Mouse (Mus musculus): ENCODE data around the gene Gm11127. TPM values are rescaled to one million over a fixed set of nuclear protein-coding genes. Genes with fewer than 3 reads are reported as not detected.
A peak's percentile ranks its signal among the peaks of the same experiment; 100 is the strongest.
"Not testable (repeated sequence)": the region's sequence is repeated elsewhere in the genome, so short reads cannot be mapped to it uniquely, and the experiment has no call there.

Gm11127 gene
- polyA plus RNA-seq, 1 experiment from 2014 or later, result not detected

- H3K27me3 ChIP-seq; H3K4me2 ChIP-seq; H3K4me3 ChIP-seq; ATAC-seq (ENCODE audit: insufficient number of reproducible peaks, insufficient read depth, low FRiP score, low TSS enrichment, low read depth); H3K9me3 ChIP-seq; H3K9ac ChIP-seq; H3K27ac ChIP-seq; H3K36me3 ChIP-seq; H3K4me1 ChIP-seq: not testable (repeated sequence)
- WGBS, result 89% methylated on average over 25 of the region's 25 CpGs
Observed at GRCm38 (mm10) chr17:36057927-36058326, 244 bp downstream of the Gm11127 start.

DNA sequence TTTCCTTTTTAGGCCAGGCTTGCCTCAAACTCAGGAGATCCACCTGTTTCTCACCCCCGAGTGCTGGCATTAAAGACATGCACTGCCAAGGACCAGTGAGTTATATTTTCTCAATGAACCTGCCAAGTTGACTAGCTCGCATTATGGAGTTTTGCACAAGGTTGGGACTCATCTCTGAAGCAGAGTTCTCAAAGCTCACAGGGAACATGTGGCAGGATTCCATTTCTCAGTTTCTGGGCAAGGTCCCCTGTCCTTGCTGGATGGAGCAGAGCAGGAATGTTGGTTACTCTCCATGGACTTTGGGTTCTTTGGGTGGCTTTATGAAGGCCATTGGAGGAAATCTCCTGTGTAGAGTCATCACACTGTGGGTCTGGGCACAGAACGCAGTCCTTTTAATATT is 14.9 kb downstream of the Gm11127 start:
- H3K27ac ChIP-seq, result no peak overlapping the region
- peaks cover 5% of the 10 kb centered on the region; the same call in 1 of the 2 replicates for H3K4me1 ChIP-seq
- no peaks in the 10 kb centered on the region for H3K36me3 ChIP-seq
- 84% methylated on average over 3 of the region's 3 CpGs for WGBS
- no peaks in the 10 kb centered on the region for H3K9me3 ChIP-seq
- no peak for ATAC-seq (ENCODE audit: insufficient number of reproducible peaks, insufficient read depth, low FRiP score, low TSS enrichment, low read depth)
- no peaks in the 10 kb centered on the region for H3K27me3 ChIP-seq
- peak overlapping the region; percentile 76 for H3K4me2 ChIP-seq
- H3K4me3 ChIP-seq, result peak overlapping the region; percentile 48
- no peak overlapping the region for H3K9ac ChIP-seq

DNA sequence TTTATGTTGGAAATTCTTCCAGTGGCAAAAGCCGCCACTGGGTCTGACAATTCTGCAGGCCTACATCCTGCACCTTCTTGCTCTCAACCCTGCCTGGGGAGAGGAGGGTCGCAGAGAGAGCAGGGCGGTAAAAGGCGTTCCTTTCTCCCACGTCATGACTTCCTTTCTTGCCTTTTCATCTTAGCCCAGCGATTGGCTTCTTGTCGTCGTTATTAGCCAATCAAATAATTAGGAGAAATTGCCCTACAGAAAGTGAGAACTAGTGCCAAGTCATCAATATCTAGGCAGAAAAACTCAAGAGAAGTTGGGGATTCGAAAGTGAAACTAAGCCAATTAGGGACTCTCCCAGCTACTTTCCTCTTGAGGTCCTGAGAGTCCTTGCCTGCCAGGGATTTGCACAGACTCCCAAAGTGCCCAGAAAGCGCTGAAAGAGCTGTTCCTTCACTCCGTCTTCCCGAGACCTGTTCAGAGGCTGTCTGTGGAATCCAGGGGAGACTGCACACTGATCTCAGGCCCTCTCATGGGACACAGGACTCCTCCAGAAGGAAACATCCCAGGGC is 15.5 kb downstream of the Gm11127 start, which contains the start of the genes H2-T22 and Gm6034:
TSS of gene H2-T22 (minus strand) at position 138 of the 560 bp plus-strand sequence.
TSS of gene Gm6034 (plus strand) at position 352 of the 560 bp plus-strand sequence.
- WGBS, result under 1% methylated on average over 12 of the region's 12 CpGs
- H3K4me1 ChIP-seq, H3K36me3 ChIP-seq, H3K9me3 ChIP-seq, H3K27ac ChIP-seq, H3K27me3 ChIP-seq: not testable (repeated sequence)
- Histone ChIP-seq H3K9ac (peak within 1 kb of the TSS; percentile 69), H3K4me2 (peak within 1 kb of the TSS; percentile 76), H3K4me3 (peak within 1 kb of the TSS; percentile 48)
- ATAC-seq (ENCODE audit: insufficient number of reproducible peaks, insufficient read depth, low FRiP score, low TSS enrichment, low read depth), result peak; percentile 95

- H3K4me3 ChIP-seq, result peak overlapping the region; percentile 48
- not testable (repeated sequence) for H3K4me1 ChIP-seq, H3K36me3 ChIP-seq, H3K27ac ChIP-seq, H3K27me3 ChIP-seq, H3K9me3 ChIP-seq
- H3K9ac ChIP-seq, result peak overlapping the region; percentile 69
- H3K4me2 ChIP-seq, result peak overlapping the region; percentile 76
- 1% methylated on average over 19 of the region's 19 CpGs for WGBS
- ATAC-seq (ENCODE audit: insufficient number of reproducible peaks, insufficient read depth, low FRiP score, low TSS enrichment, low read depth), result 0 out of 2 replicates have a peak, but pooled peaks have one; percentile 63
Observed at GRCm38 (mm10) chr17:36042055-36042454, 16.1 kb downstream of the Gm11127 start.

- H3K36me3 ChIP-seq; ATAC-seq (ENCODE audit: insufficient number of reproducible peaks, insufficient read depth, low FRiP score, low TSS enrichment, low read depth); H3K9me3 ChIP-seq; H3K27me3 ChIP-seq; H3K9ac ChIP-seq; H3K4me2 ChIP-seq; H3K4me3 ChIP-seq; H3K4me1 ChIP-seq; H3K27ac ChIP-seq: not testable (repeated sequence)
- 87% methylated on average over 2 of the region's 2 CpGs for WGBS
Observed at GRCm38 (mm10) chr17:36040604-36041003, 17.6 kb downstream of the Gm11127 start.

DNA sequence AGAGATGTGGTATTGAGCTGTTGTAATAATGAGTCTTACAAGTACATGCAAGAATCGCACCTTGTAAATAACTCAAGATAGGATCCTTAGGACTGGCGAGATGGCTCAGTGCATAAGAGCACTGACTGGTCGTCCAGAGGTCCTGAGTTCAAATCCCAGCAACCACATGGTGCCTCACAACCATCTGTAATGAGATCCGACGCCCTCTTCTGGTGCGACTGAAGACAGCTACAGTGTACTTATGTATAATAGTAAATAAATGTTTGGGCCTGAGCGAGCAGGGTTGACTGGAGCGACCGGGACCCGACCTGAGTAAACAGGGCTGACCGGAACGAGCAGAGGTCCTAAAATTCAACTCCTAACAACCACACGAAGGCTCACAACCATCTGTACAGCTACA is 22.0 kb downstream of the Gm11127 start:
- not testable (repeated sequence) for H3K4me1 ChIP-seq; H3K9me3 ChIP-seq; H3K9ac ChIP-seq; H3K4me2 ChIP-seq; H3K27ac ChIP-seq; ATAC-seq (ENCODE audit: insufficient number of reproducible peaks, insufficient read depth, low FRiP score, low TSS enrichment, low read depth); H3K27me3 ChIP-seq; H3K4me3 ChIP-seq; H3K36me3 ChIP-seq
- 86% methylated on average over 13 of the region's 13 CpGs for WGBS

GRCm38 (mm10) chr17:36035010-36035638 is 23.0 kb downstream of the Gm11127 start:
- H3K4me1 ChIP-seq; H3K9ac ChIP-seq; H3K27me3 ChIP-seq; H3K4me2 ChIP-seq; H3K4me3 ChIP-seq; H3K27ac ChIP-seq; H3K36me3 ChIP-seq; ATAC-seq (ENCODE audit: insufficient number of reproducible peaks, insufficient read depth, low FRiP score, low TSS enrichment, low read depth); H3K9me3 ChIP-seq: not testable (repeated sequence)
- 33% methylated on average over 3 of the region's 3 CpGs for WGBS

DNA sequence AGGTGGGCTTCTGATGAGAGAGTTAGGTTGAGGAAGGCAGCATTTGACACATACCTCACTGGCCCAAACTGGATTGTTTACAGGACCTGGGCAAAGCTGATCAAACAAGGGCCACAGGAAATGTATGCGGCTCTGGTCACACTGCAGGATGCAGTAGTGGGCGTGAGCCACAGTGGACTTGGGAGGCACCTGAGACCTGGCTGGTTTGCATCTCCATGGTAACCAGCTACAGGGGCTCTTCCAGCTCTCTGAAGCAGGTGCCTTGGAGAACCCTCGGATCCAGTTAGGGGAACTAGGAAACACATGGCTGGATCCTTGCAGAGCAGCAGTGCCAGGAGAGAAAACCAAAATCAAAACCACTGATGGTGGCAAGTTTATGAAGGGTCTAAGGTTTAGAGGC is 23.6 kb downstream of the Gm11127 start:
- not testable (repeated sequence) for ATAC-seq (ENCODE audit: insufficient number of reproducible peaks, insufficient read depth, low FRiP score, low TSS enrichment, low read depth); H3K9ac ChIP-seq; H3K36me3 ChIP-seq; H3K27me3 ChIP-seq; H3K4me2 ChIP-seq; H3K27ac ChIP-seq; H3K9me3 ChIP-seq; H3K4me1 ChIP-seq; H3K4me3 ChIP-seq
- 63% methylated on average over 3 of the region's 3 CpGs for WGBS

GRCm38 (mm10) chr17:36032351-36032875 is 25.8 kb downstream of the Gm11127 start, which contains the start of gene H2-T23:
Gene H2-T23, minus strand, starts transcription at chr17:36032855.
- H3K9me3 ChIP-seq; ATAC-seq (ENCODE audit: insufficient number of reproducible peaks, insufficient read depth, low FRiP score, low TSS enrichment, low read depth); H3K4me1 ChIP-seq; H3K36me3 ChIP-seq; H3K27me3 ChIP-seq; H3K27ac ChIP-seq: not testable (repeated sequence)
- WGBS, result 1% methylated on average over 25 of the region's 25 CpGs
- Histone ChIP-seq H3K9ac (peak within 1 kb of the TSS; percentile 76), H3K4me3 (peak within 1 kb of the TSS; percentile 56), H3K4me2 (peak within 1 kb of the TSS; percentile 90)

GRCm38 (mm10) chr17:36031583-36032331 is 26.4 kb downstream of the Gm11127 start:
- Histone ChIP-seq H3K4me2 (peak overlapping the region; percentile 90), H3K4me3 (peak overlapping the region; percentile 56), H3K9ac (peak overlapping the region; percentile 76)
- not testable (repeated sequence) for H3K9me3 ChIP-seq, H3K27ac ChIP-seq, H3K27me3 ChIP-seq, H3K4me1 ChIP-seq, H3K36me3 ChIP-seq
- 1% methylated on average over 40 of the region's 40 CpGs for WGBS
- ATAC-seq (ENCODE audit: insufficient number of reproducible peaks, insufficient read depth, low FRiP score, low TSS enrichment, low read depth), result peak; percentile 40

- not testable (repeated sequence) for H3K4me1 ChIP-seq; H3K9me3 ChIP-seq; H3K36me3 ChIP-seq; H3K27ac ChIP-seq; ATAC-seq (ENCODE audit: insufficient number of reproducible peaks, insufficient read depth, low FRiP score, low TSS enrichment, low read depth); H3K27me3 ChIP-seq
- WGBS, result 36% methylated on average over 8 of the region's 8 CpGs
- Histone ChIP-seq H3K4me2 (peak overlapping the region; percentile 90), H3K9ac (peak overlapping the region; percentile 76), H3K4me3 (peak overlapping the region; percentile 56)
Observed at GRCm38 (mm10) chr17:36030703-36031582, 27.2 kb downstream of the Gm11127 start.

Measured in embryonic facial prominence, embryonic 13.5 days (tissue).